In the genomic region with DNA sequence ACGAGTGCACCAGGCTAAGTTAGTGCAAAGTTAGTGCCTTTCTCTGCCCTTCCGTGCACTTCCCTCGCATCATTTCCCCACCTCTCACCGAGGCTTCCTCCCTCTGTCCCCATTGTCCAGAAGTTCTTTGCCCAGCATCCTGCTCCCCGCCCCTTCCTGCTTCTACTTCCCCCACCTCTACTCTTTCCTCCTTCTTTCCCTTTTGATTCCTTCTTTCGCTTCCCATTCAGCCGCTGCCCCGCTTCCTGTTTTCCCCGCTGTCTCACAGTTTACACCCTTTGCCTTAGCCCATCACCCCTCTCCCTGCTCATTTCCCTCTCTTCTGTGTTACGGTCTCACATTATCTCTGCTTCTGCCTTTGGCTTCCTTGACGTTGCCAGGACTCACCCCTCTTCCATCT, we compare ENCODE assay signal across 17 mouse cellular contexts. TPM values are rescaled to one million over a fixed set of nuclear protein-coding genes. Genes with fewer than 3 reads are reported as not detected.
DNase-seq lines count a peak whose midpoint lies in the region; ATAC-seq lines count a peak whose summit lies in the region.
"Had no signal": no experiment of that assay in that cellular context is flagged by ENCODE, and none has a peak within 500 bp of the region (broad histone marks: within the 10 kb centered on the region; RNA-seq: fewer than 3 reads in every experiment).

No protein-coding gene starts in this region.

- no peaks in the 10 kb centered on the region for H3K36me3 ChIP-seq in forebrain, embryonic 16.5 days (ENCODE audit: control insufficient read depth, insufficient read depth)
- H3K36me3 ChIP-seq in forebrain, embryonic 15.5 days: no peaks in the 10 kb centered on the region
- H3K36me3 ChIP-seq in heart, embryonic 14.5 days (ENCODE audit: control insufficient read depth, insufficient read depth, low read length): no peaks in the 10 kb centered on the region
- H3K36me3 ChIP-seq: limb, embryonic 12.5 days had no signal

- intact Hi-C loops in left cerebral cortex, postnatal 25 days (cut with DNase I): no loop called here

- no peak overlapping the region for H3K4me2 ChIP-seq in forebrain, embryonic 16.5 days (ENCODE audit: low read length)
- H3K4me2 ChIP-seq in forebrain, embryonic 15.5 days (replicated peaks): no peak overlapping the region
- peak overlapping the region; percentile 6; the same call in 1 of the 2 replicates for H3K4me2 ChIP-seq in heart, embryonic 14.5 days (ENCODE audit: low read length)
- H3K4me2 ChIP-seq: hindbrain, embryonic 14.5 days; limb, embryonic 12.5 days had no signal

- no peak for ATAC-seq in forebrain, embryonic 16.5 days
- no peak for ATAC-seq in forebrain, embryonic 15.5 days (replicated peaks)
- ATAC-seq in heart, embryonic 14.5 days (ENCODE audit: insufficient number of reproducible peaks, insufficient read depth, low FRiP score, low read depth): no peak
- peak; percentile 79 for ATAC-seq in megakaryocyte, adult 5-6 weeks (ENCODE audit: poor library complexity, severe bottlenecking)

- H3K4me3 ChIP-seq in forebrain, embryonic 16.5 days (replicated peaks; ENCODE audit: low read length): no peak overlapping the region
- no peak overlapping the region for H3K4me3 ChIP-seq in forebrain, embryonic 15.5 days
- H3K4me3 ChIP-seq in heart, embryonic 14.5 days (ENCODE audit: control insufficient read depth in 1 of 2, insufficient read depth in 1 of 2, low read depth in 1 of 2, low read length in 2 of 2): no peak overlapping the region
- H3K4me3 ChIP-seq: limb, embryonic 12.5 days had no signal

- no peak overlapping the region for H3K9ac ChIP-seq in forebrain, embryonic 16.5 days (replicated peaks; ENCODE audit: low read depth, low read length)
- H3K9ac ChIP-seq in forebrain, embryonic 15.5 days (replicated peaks): no peak overlapping the region
- no peak overlapping the region for H3K9ac ChIP-seq in heart, embryonic 14.5 days (ENCODE audit: low read length)
- H3K9ac ChIP-seq: hindbrain, embryonic 14.5 days; limb, embryonic 12.5 days had no signal

- DNase-seq in lung, adult 18-20 months: peak; percentile 12 to 20
- no peak for DNase-seq in lung, postnatal 14 days
- no peak for DNase-seq in left cerebral cortex, postnatal 25 days (ENCODE audit: low spot score in 2 of 2)
- DNase-seq in right cerebral cortex, postnatal 14 days: no peak
- DNase-seq: cerebellum, postnatal 10 days; gastrocnemius, postnatal 14 days; right cerebral cortex, postnatal 25 days had no signal

- H3K27ac ChIP-seq in forebrain, embryonic 16.5 days (ENCODE audit: low read length): 0 out of 2 replicates have a peak overlapping the region, but pooled peaks have one; percentile 14
- no peak overlapping the region for H3K27ac ChIP-seq in forebrain, embryonic 15.5 days (replicated peaks)
- peak overlapping the region in 1 of 2 experiments; percentile 47; a peak in 1 of 4 replicates for H3K27ac ChIP-seq in heart, embryonic 14.5 days (replicated peaks in 1 of 2; ENCODE audit: control insufficient read depth in 1 of 2, insufficient read depth in 1 of 2, low read depth in 2 of 2, low read length in 2 of 2)
- H3K27ac ChIP-seq: limb, embryonic 12.5 days had no signal

- H3K27me3 ChIP-seq in forebrain, embryonic 16.5 days (replicated peaks; ENCODE audit: control insufficient read depth, insufficient read depth, low read length): no peaks in the 10 kb centered on the region
- no peaks in the 10 kb centered on the region for H3K27me3 ChIP-seq in forebrain, embryonic 15.5 days
- no peaks in the 10 kb centered on the region for H3K27me3 ChIP-seq in heart, embryonic 14.5 days (ENCODE audit: control insufficient read depth, insufficient read depth, low read length)
- H3K27me3 ChIP-seq: limb, embryonic 12.5 days had no signal

- WGBS in forebrain, embryonic 16.5 days: 88% methylated on average over 11 of the region's 11 CpGs
- WGBS in forebrain, embryonic 15.5 days: 85% methylated on average over 11 of the region's 11 CpGs
- 62% methylated on average over 11 of the region's 11 CpGs for WGBS in heart, embryonic 14.5 days

- no peaks in the 10 kb centered on the region for H3K9me3 ChIP-seq in forebrain, embryonic 16.5 days (ENCODE audit: control insufficient read depth, low read length)
- H3K9me3 ChIP-seq in forebrain, embryonic 15.5 days: no peaks in the 10 kb centered on the region
- H3K9me3 ChIP-seq in heart, embryonic 14.5 days (ENCODE audit: control insufficient read depth, low read length): no peaks in the 10 kb centered on the region
- H3K9me3 ChIP-seq: limb, embryonic 12.5 days had no signal

- H3K4me1 ChIP-seq in forebrain, embryonic 16.5 days (replicated peaks; ENCODE audit: control insufficient read depth, insufficient read depth, low read length): peaks cover 26% of the 10 kb centered on the region
- H3K4me1 ChIP-seq in forebrain, embryonic 15.5 days: peaks cover 30% of the 10 kb centered on the region
- H3K4me1 ChIP-seq in heart, embryonic 14.5 days (ENCODE audit: control insufficient read depth in 2 of 2, insufficient read depth in 2 of 2, low read length in 2 of 2): peaks cover 43 to 56% of the 10 kb centered on the region in 2 experiments

RNA-seq across cellular contexts. Expression of a gene that starts 49.8 kb away (rescaled TPM):
- polyA plus RNA-seq in forebrain, embryonic 16.5 days (2015; fragmentation: Nextera tagmentation; extraction: Ambion mirVana): 0.35 and 0.80 TPM in 2 replicates
- 0.34 and 0.50 TPM in 2 replicates for polyA plus RNA-seq in forebrain, embryonic 15.5 days (2015; fragmentation: Nextera tagmentation; extraction: Ambion mirVana)
- 0.28 TPM in 1 of 2 replicates, not detected in the other for polyA plus RNA-seq in heart, embryonic 14.5 days (2014; fragmentation: Nextera tagmentation; extraction: Ambion mirVana)
- total RNA-seq in megakaryocyte, adult 5-6 weeks (2015): not detected in 2 replicates
- not detected in 2 replicates for total RNA-seq in megakaryocyte, adult 5-6 weeks (2017)
- total RNA-seq in left cerebral cortex, postnatal 25 days (2021): 1 to 10 TPM; 1.7 to 2.8 TPM
- total RNA-seq: gastrocnemius, postnatal 14 days; MEL; neutrophil, adult 5-6 weeks had no signal
- polyA plus RNA-seq: kidney, embryonic 14.5 days; limb, embryonic 12.5 days; thymus, postnatal 0 days had no signal

Comparison
In these comparisons a context has a peak if more than half of its experiments do, and no peak if none do; other contexts are left out.
1. DNase-seq: peak in lung, adult 18-20 months (2 of 2); none in lung, postnatal 14 days (single experiment), left cerebral cortex, postnatal 25 days (0 of 2) and right cerebral cortex, postnatal 14 days (single experiment).